Mouse (Mus musculus): ENCODE results near the gene Zfp978. TPM values are rescaled to one million over a fixed set of nuclear protein-coding genes. Genes with fewer than 3 reads are reported as not detected.
"Not testable (repeated sequence)": the region's sequence is repeated elsewhere in the genome, so short reads cannot be mapped to it uniquely, and the experiment has no call there.

Zfp978 gene
- total RNA-seq, 2 experiments from 2014 or later = not detected

- intact Hi-C loops (cut with DNase I); DNase-seq (ENCODE audit: low spot score in 2 of 2): not testable (repeated sequence)
Measured at GRCm38 (mm10) chr4:147349687-147350415, 11.3 kb upstream of the Zfp978 start.

DNA sequence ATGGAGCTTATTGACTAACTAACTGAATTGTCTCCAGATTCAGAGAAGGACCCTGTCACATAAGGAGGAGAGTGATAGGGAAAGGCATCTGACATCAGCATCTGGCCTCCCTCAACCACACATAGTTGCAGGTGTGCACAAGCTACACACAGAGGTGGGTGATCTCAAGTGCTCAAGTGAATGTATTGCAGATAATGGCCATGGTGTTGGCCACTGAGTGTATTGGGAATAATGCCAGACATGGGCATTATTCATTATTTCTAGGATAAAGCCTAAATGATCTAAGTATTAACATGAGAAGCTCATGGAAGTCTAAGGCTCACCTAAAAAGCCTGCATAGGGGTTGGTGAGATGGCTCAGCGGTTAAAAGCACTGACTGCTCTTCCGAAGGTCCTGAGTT, 10.6 kb upstream of the Zfp978 start:
- DNase-seq (ENCODE audit: low spot score in 2 of 2); intact Hi-C loops (cut with DNase I): not testable (repeated sequence)

DNA sequence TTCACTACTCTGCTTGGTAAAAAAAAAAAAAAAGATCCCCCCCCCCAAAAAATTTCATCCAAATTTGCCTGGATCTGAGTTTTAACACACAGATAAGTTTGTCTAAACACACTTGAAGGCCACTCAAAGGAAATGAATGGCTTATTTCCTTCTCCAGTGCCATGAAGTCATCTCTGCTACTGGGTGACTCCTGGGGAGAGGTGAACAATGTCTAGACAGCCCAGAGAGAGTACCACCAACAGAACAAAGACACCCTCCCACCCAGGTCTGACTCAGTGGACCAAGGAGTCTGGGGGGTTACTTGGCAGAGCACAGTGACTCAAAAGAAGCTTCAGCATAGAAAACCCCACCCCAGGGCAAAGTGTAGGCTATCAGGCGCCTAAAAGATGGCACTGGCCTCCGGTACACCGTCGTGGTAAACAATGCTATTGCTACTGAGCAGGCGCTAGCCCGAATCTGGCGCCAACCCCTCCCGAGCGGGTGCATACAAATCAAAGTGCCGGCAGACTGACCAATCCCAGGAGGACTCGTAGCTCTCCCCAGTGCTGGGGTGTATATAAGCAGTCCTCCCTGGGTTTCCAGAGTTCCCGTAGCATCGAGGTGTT, 9.6 kb upstream of the Zfp978 start:
- DNase-seq (ENCODE audit: low spot score in 2 of 2); intact Hi-C loops (cut with DNase I): not testable (repeated sequence)

GRCm38 (mm10) chr4:147353626-147354025, 7.5 kb upstream of the Zfp978 start:
- intact Hi-C loops (cut with DNase I); DNase-seq (ENCODE audit: low spot score in 2 of 2): not testable (repeated sequence)

GRCm38 (mm10) chr4:147356042-147356441, 5.1 kb upstream of the Zfp978 start:
- DNase-seq (ENCODE audit: low spot score in 2 of 2); intact Hi-C loops (cut with DNase I): not testable (repeated sequence)

DNA sequence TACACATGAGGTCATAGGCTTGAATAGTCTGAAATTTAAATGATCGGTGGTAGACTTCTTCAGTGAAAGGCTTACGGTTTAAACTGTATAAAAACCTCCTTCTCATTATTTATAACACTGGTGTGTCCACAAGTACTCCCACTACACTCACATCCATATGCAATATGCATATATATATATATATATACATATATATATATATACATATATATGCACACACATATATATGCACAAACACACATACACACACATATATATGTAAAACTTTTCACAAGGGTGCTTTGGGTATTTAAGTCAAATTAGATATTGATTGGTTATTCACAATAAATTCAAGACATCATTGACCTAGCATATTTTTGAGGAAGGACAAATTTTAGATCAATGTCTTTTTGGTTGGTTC, 3.9 kb upstream of the Zfp978 start:
- DNase-seq (ENCODE audit: low spot score in 2 of 2); intact Hi-C loops (cut with DNase I): not testable (repeated sequence)

GRCm38 (mm10) chr4:147361872-147362271, 769 bp downstream of the Zfp978 start:
- intact Hi-C loops (cut with DNase I); DNase-seq (ENCODE audit: low spot score in 2 of 2): not testable (repeated sequence)

DNA sequence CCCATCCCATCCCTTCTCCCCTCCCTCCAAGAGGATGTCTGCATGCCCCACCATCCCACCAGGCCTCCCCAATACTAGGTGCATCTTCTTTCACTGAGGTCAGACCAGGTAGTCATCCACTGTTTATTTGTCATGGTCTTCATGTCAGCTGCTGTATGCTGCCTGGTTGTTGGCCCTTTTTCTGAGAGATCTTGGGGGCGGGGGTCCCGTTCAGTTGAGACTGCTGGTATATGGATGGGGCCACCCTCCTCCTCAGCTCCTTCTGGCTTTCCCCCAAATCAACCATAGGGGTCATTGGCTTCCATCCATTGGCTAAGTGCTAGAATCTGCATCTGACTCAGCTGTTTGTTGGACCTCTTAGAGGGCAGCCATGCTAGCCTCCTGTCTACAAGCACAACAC, 8.5 kb downstream of the Zfp978 start:
- not testable (repeated sequence) for DNase-seq (ENCODE audit: low spot score in 2 of 2)

GRCm38 (mm10) chr4:147383199-147383598, 22.1 kb downstream of the Zfp978 start:
- DNase-seq (ENCODE audit: low spot score in 2 of 2); intact Hi-C loops (cut with DNase I): not testable (repeated sequence)

More for the DNA sequence above, 8.5 kb downstream of the Zfp978 start:
- intact Hi-C loops (cut with DNase I) = not testable (repeated sequence)

DNA sequence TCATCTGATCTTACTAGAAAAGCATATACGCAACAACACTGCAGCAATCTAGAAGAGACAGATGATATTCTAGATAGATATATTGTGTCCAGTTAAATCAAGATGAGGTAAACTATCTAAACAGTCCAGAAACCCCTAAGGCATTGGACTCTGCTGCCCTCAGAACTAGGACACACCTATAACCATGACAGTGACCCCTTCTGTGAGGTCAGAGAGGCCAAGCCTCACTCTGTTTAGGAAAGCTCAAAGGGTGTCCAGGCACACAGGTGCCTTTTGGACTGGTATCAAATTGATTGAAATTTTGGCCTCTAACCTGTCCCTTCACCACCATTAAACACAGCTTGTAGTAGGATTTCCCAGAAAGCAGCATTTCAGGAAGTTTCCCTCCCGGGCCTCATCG, 36.1 kb downstream of the Zfp978 start:
- intact Hi-C loops (cut with DNase I); DNase-seq (ENCODE audit: low spot score in 2 of 2): not testable (repeated sequence)

- DNase-seq (ENCODE audit: low spot score in 2 of 2); intact Hi-C loops (cut with DNase I): not testable (repeated sequence)
Measured at GRCm38 (mm10) chr4:147397934-147398682, 37.0 kb downstream of the Zfp978 start.

GRCm38 (mm10) chr4:147398741-147399140, 37.6 kb downstream of the Zfp978 start:
- DNase-seq (ENCODE audit: low spot score in 2 of 2); intact Hi-C loops (cut with DNase I): not testable (repeated sequence)

DNA sequence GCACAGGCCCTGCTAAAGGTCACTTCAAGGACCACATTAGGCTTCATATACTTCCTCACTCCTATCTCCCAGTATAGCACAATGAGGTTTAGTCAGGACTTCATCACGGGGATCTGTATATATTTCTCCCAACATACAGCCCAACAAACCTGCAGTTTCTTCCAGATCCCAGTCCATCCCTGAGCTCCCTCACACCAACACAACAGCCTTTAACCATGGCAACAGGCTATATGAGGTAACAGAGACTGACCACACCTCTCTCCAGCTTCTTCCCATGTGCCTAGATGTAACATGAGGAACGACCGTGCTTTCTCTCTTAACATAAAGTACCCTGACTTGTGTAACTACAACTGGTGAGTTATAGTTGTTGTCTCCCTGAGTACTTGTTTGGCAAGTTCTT, 38.4 kb downstream of the Zfp978 start:
- DNase-seq (ENCODE audit: low spot score in 2 of 2); intact Hi-C loops (cut with DNase I): not testable (repeated sequence)

GRCm38 (mm10) chr4:147400031-147400847, 39.1 kb downstream of the Zfp978 start:
- DNase-seq (ENCODE audit: low spot score in 2 of 2); intact Hi-C loops (cut with DNase I): not testable (repeated sequence)

DNA sequence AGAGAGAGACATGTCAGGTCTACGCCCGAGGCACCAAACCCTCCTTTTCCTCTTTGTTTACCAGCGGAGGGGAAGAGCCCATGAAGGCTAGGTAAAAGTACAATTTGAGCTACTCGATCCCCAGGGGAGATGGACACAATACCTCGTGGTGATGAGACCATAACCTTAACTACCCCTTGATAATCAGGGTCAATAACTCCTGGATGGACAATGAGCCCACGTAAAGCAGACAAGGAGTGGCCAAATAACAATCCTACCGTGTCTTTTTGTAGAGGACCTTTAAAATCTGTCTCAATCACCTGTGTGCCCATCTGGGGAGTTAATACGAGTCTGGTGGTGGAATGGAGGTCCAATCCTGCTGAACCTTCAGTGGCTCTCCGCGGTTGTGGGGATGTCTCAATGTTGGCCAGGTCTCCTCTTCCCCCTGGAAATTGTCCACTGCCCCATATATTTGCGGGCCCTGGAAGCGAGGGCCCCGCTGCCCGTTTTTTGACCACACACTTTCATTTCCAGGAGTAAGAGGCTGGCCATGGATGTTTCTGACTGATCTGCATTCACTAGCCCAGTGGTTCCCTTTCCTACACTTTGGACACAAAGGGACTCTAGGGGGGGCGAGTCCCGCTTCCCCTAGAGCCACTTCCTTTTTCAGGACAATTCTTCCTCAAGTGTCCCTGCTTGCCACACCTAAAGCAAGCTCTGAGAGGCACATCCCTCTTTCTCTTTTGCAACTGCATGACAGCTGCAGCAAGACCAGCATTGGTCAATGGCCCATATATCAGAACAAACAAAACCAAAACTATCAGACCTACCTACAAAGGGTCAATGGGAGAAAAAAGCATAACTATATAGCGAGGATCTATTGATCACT, 40.0 kb downstream of the Zfp978 start:
- DNase-seq (ENCODE audit: low spot score in 2 of 2); intact Hi-C loops (cut with DNase I): not testable (repeated sequence)

- intact Hi-C loops (cut with DNase I); DNase-seq (ENCODE audit: low spot score in 2 of 2): not testable (repeated sequence)
Measured at GRCm38 (mm10) chr4:147401736-147402506, 40.8 kb downstream of the Zfp978 start.

GRCm38 (mm10) chr4:147402507-147402890, 41.4 kb downstream of the Zfp978 start:
- DNase-seq (ENCODE audit: low spot score in 2 of 2); intact Hi-C loops (cut with DNase I): not testable (repeated sequence)

- DNase-seq (ENCODE audit: low spot score in 2 of 2); intact Hi-C loops (cut with DNase I): not testable (repeated sequence)
Measured at GRCm38 (mm10) chr4:147403509-147403908, 42.4 kb downstream of the Zfp978 start.

All from left cerebral cortex, postnatal 25 days (tissue).